Mouse (Mus musculus): Measurements from ENCODE around the gene Cfd. TPM values are rescaled to one million over a fixed set of nuclear protein-coding genes. Genes with fewer than 3 reads are reported as not detected.
A peak's percentile ranks its signal among the peaks of the same experiment; 100 is the strongest.
"Not testable (repeated sequence)": the region's sequence is repeated elsewhere in the genome, so short reads cannot be mapped to it uniquely, and the experiment has no call there.

The Cfd gene
- polyA plus RNA-seq, 1 experiment from 2014 or later = not detected

- no peaks in the 10 kb centered on the region for H3K9me3 ChIP-seq (replicated peaks; ENCODE audit: control insufficient read depth, low read length)
- peaks cover 44% of the 10 kb centered on the region for H3K4me1 ChIP-seq (ENCODE audit: control insufficient read depth, low read depth, low read length)
- no peaks in the 10 kb centered on the region for H3K36me3 ChIP-seq (ENCODE audit: control insufficient read depth, insufficient read depth)
- H3K9ac ChIP-seq (ENCODE audit: low read depth, low read length) = no peak overlapping the region
- H3K4me2 ChIP-seq (ENCODE audit: low read depth, low read length) = peak overlapping the region; percentile 37
- H3K4me3 ChIP-seq (ENCODE audit: low read depth, low read length) = peak overlapping the region; percentile 35
- WGBS (ENCODE audit: insufficient replicate concordance) = 8% methylated on average over 9 of the region's 9 CpGs
- peak; percentile 30; the same call in 1 of the 2 replicates for ATAC-seq (ENCODE audit: low read depth)
- no peak overlapping the region for H3K27ac ChIP-seq (ENCODE audit: low read length)
- peaks cover 7% of the 10 kb centered on the region for H3K27me3 ChIP-seq (ENCODE audit: control insufficient read depth, insufficient read depth, low read depth, low read length)
Measured at GRCm38 (mm10) chr10:79880721-79881120, 9.9 kb upstream of the Cfd start.

GRCm38 (mm10) chr10:79881981-79882380 lies 8.7 kb upstream of the Cfd start:
- Histone ChIP-seq H3K9me3 (replicated peaks; ENCODE audit: control insufficient read depth, low read length) (no peaks in the 10 kb centered on the region), H3K9ac (ENCODE audit: low read depth, low read length) (no peak overlapping the region), H3K27me3 (ENCODE audit: control insufficient read depth, insufficient read depth, low read depth, low read length) (peaks cover 7% of the 10 kb centered on the region), H3K36me3 (ENCODE audit: control insufficient read depth, insufficient read depth) (no peaks in the 10 kb centered on the region), H3K27ac (ENCODE audit: low read length) (no peak overlapping the region), H3K4me2 (ENCODE audit: low read depth, low read length) (peak overlapping the region; percentile 40), H3K4me3 (ENCODE audit: low read depth, low read length) (peak overlapping the region; percentile 26), H3K4me1 (ENCODE audit: control insufficient read depth, low read depth, low read length) (peaks cover 43% of the 10 kb centered on the region)
- ATAC-seq (ENCODE audit: low read depth) = no peak
- WGBS (ENCODE audit: insufficient replicate concordance) = 4% methylated on average over 22 of the region's 22 CpGs

GRCm38 (mm10) chr10:79883297-79884084 lies 7.2 kb upstream of the Cfd start:
- H3K9me3 ChIP-seq (replicated peaks; ENCODE audit: control insufficient read depth, low read length) = no peaks in the 10 kb centered on the region
- 0 out of 2 replicates have a peak overlapping the region, but pooled peaks have one; percentile 36 for H3K27ac ChIP-seq (ENCODE audit: low read length)
- no peaks in the 10 kb centered on the region for H3K36me3 ChIP-seq (ENCODE audit: control insufficient read depth, insufficient read depth)
- no peak for ATAC-seq (ENCODE audit: low read depth)
- H3K4me2 ChIP-seq (ENCODE audit: low read depth, low read length) = 0 out of 2 replicates have a peak overlapping the region, but pooled peaks have one; percentile 15
- H3K27me3 ChIP-seq (ENCODE audit: control insufficient read depth, insufficient read depth, low read depth, low read length) = peaks cover 7% of the 10 kb centered on the region
- no peak overlapping the region for H3K9ac ChIP-seq (ENCODE audit: low read depth, low read length)
- H3K4me1 ChIP-seq (ENCODE audit: control insufficient read depth, low read depth, low read length) = peaks cover 30% of the 10 kb centered on the region
- WGBS (ENCODE audit: insufficient replicate concordance) = 14% methylated on average over 22 of the region's 22 CpGs
- no peak overlapping the region for H3K4me3 ChIP-seq (ENCODE audit: low read depth, low read length)

- WGBS (ENCODE audit: insufficient replicate concordance) = 30% methylated on average over 4 of the region's 4 CpGs
- peak; percentile 27; the same call in 1 of the 2 replicates for ATAC-seq (ENCODE audit: low read depth)
- Histone ChIP-seq H3K9me3 (replicated peaks; ENCODE audit: control insufficient read depth, low read length) (no peaks in the 10 kb centered on the region), H3K4me1 (ENCODE audit: control insufficient read depth, low read depth, low read length) (peaks cover 26% of the 10 kb centered on the region), H3K9ac (ENCODE audit: low read depth, low read length) (no peak overlapping the region), H3K4me3 (ENCODE audit: low read depth, low read length) (no peak overlapping the region), H3K27ac (ENCODE audit: low read length) (no peak overlapping the region), H3K4me2 (ENCODE audit: low read depth, low read length) (no peak overlapping the region), H3K36me3 (ENCODE audit: control insufficient read depth, insufficient read depth) (no peaks in the 10 kb centered on the region), H3K27me3 (ENCODE audit: control insufficient read depth, insufficient read depth, low read depth, low read length) (peaks cover 7% of the 10 kb centered on the region)
Measured at GRCm38 (mm10) chr10:79884446-79884845, 6.2 kb upstream of the Cfd start.

- not testable (repeated sequence) for H3K27ac ChIP-seq (ENCODE audit: low read length)
Measured at GRCm38 (mm10) chr10:79884938-79885337, 5.7 kb upstream of the Cfd start.

GRCm38 (mm10) chr10:79886054-79886453 lies 4.6 kb upstream of the Cfd start, which contains the start of gene Elane:
Gene Elane (plus strand): TSS chr10:79886247.
- Histone ChIP-seq H3K27ac (ENCODE audit: low read length) (no peak within 1 kb of the TSS), H3K27me3 (ENCODE audit: control insufficient read depth, insufficient read depth, low read depth, low read length) (peaks cover 7% of the 10 kb centered on the region), H3K36me3 (ENCODE audit: control insufficient read depth, insufficient read depth) (no peaks in the 10 kb centered on the region), H3K9me3 (replicated peaks; ENCODE audit: control insufficient read depth, low read length) (no peaks in the 10 kb centered on the region), H3K9ac (ENCODE audit: low read depth, low read length) (no peak within 1 kb of the TSS), H3K4me2 (ENCODE audit: low read depth, low read length) (no peak within 1 kb of the TSS), H3K4me3 (ENCODE audit: low read depth, low read length) (no peak within 1 kb of the TSS), H3K4me1 (ENCODE audit: control insufficient read depth, low read depth, low read length) (peaks cover 13% of the 10 kb centered on the region)
- WGBS (ENCODE audit: insufficient replicate concordance) = 49% methylated on average over 6 of the region's 6 CpGs
- no peak for ATAC-seq (ENCODE audit: low read depth)

More at GRCm38 (mm10) chr10:79884938-79885337, 5.7 kb upstream of the Cfd start:
- H3K36me3 ChIP-seq (ENCODE audit: control insufficient read depth, insufficient read depth); H3K9me3 ChIP-seq (replicated peaks; ENCODE audit: control insufficient read depth, low read length); H3K9ac ChIP-seq (ENCODE audit: low read depth, low read length); H3K4me2 ChIP-seq (ENCODE audit: low read depth, low read length); H3K4me3 ChIP-seq (ENCODE audit: low read depth, low read length); ATAC-seq (ENCODE audit: low read depth); H3K27me3 ChIP-seq (ENCODE audit: control insufficient read depth, insufficient read depth, low read depth, low read length): not testable (repeated sequence)
- H3K4me1 ChIP-seq (ENCODE audit: control insufficient read depth, low read depth, low read length) = peaks cover 25% of the 10 kb centered on the region
- WGBS (ENCODE audit: insufficient replicate concordance) = 36% methylated on average over 3 of the region's 3 CpGs

- H3K36me3 ChIP-seq (ENCODE audit: control insufficient read depth, insufficient read depth) = no peaks in the 10 kb centered on the region
- no peak overlapping the region for H3K9ac ChIP-seq (ENCODE audit: low read depth, low read length)
- WGBS (ENCODE audit: insufficient replicate concordance) = 66% methylated on average over 8 of the region's 8 CpGs
Measured at GRCm38 (mm10) chr10:79886611-79887010, 4.0 kb upstream of the Cfd start.

GRCm38 (mm10) chr10:79889386-79889785 lies 1.3 kb upstream of the Cfd start:
- ATAC-seq (ENCODE audit: low read depth) = no peak
- H3K27ac ChIP-seq (ENCODE audit: low read length) = no peak overlapping the region
- no peaks in the 10 kb centered on the region for H3K4me1 ChIP-seq (ENCODE audit: control insufficient read depth, low read depth, low read length)
- 38% methylated on average over 2 of the region's 2 CpGs for WGBS (ENCODE audit: insufficient replicate concordance)
- H3K9me3 ChIP-seq (replicated peaks; ENCODE audit: control insufficient read depth, low read length) = no peaks in the 10 kb centered on the region
- H3K9ac ChIP-seq (ENCODE audit: low read depth, low read length) = no peak overlapping the region
- no peaks in the 10 kb centered on the region for H3K27me3 ChIP-seq (ENCODE audit: control insufficient read depth, insufficient read depth, low read depth, low read length)
- no peaks in the 10 kb centered on the region for H3K36me3 ChIP-seq (ENCODE audit: control insufficient read depth, insufficient read depth)
- H3K4me3 ChIP-seq (ENCODE audit: low read depth, low read length) = no peak overlapping the region
- no peak overlapping the region for H3K4me2 ChIP-seq (ENCODE audit: low read depth, low read length)

More at GRCm38 (mm10) chr10:79886611-79887010, 4.0 kb upstream of the Cfd start:
- Histone ChIP-seq H3K4me2 (ENCODE audit: low read depth, low read length) (no peak overlapping the region), H3K27ac (ENCODE audit: low read length) (no peak overlapping the region), H3K4me3 (ENCODE audit: low read depth, low read length) (no peak overlapping the region), H3K9me3 (replicated peaks; ENCODE audit: control insufficient read depth, low read length) (no peaks in the 10 kb centered on the region), H3K4me1 (ENCODE audit: control insufficient read depth, low read depth, low read length) (peaks cover 9% of the 10 kb centered on the region), H3K27me3 (ENCODE audit: control insufficient read depth, insufficient read depth, low read depth, low read length) (peaks cover 7% of the 10 kb centered on the region)
- no peak for ATAC-seq (ENCODE audit: low read depth)

GRCm38 (mm10) chr10:79892451-79893118 lies 1.9 kb downstream of the Cfd start:
- not testable (repeated sequence) for H3K4me2 ChIP-seq (ENCODE audit: low read depth, low read length); H3K27ac ChIP-seq (ENCODE audit: low read length); H3K9ac ChIP-seq (ENCODE audit: low read depth, low read length); H3K36me3 ChIP-seq (ENCODE audit: control insufficient read depth, insufficient read depth); H3K4me3 ChIP-seq (ENCODE audit: low read depth, low read length); H3K4me1 ChIP-seq (ENCODE audit: control insufficient read depth, low read depth, low read length); H3K27me3 ChIP-seq (ENCODE audit: control insufficient read depth, insufficient read depth, low read depth, low read length); H3K9me3 ChIP-seq (replicated peaks; ENCODE audit: control insufficient read depth, low read length)
- 38% methylated on average over 22 of the region's 22 CpGs for WGBS (ENCODE audit: insufficient replicate concordance)
- 0 out of 2 replicates have a peak, but pooled peaks have one; percentile 31 for ATAC-seq (ENCODE audit: low read depth)
